Mouse (Mus musculus): Measurements from ENCODE around the gene Rbmxl1. TPM values are rescaled to one million over a fixed set of nuclear protein-coding genes. Genes with fewer than 3 reads are reported as not detected.
A peak's percentile ranks its signal among the peaks of the same experiment; 100 is the strongest.
"Not testable (repeated sequence)": the region's sequence is repeated elsewhere in the genome, so short reads cannot be mapped to it uniquely, and the experiment has no call there.

The Rbmxl1 gene
- total RNA-seq (2021), result 10 to 100 TPM; 48.0 to 49.1 TPM
- polyA plus RNA-seq (2012; rRNA removed), result 5.8 and 6.7 TPM in 2 replicates
- long read RNA-seq, transcript Rbmxl1-201 (2 exons, 1,695 nt), result minor isoform, 9 of 37 reads
- long read RNA-seq, transcript Rbmxl1-202 (2 exons, 1,622 nt), result major isoform, 22 of 37 reads
- long read RNA-seq, partial matches to known transcripts, result 0 of 37 reads
- long read RNA-seq, other reads (novel, unspliced or antisense), result 6 of 37 reads

DNA sequence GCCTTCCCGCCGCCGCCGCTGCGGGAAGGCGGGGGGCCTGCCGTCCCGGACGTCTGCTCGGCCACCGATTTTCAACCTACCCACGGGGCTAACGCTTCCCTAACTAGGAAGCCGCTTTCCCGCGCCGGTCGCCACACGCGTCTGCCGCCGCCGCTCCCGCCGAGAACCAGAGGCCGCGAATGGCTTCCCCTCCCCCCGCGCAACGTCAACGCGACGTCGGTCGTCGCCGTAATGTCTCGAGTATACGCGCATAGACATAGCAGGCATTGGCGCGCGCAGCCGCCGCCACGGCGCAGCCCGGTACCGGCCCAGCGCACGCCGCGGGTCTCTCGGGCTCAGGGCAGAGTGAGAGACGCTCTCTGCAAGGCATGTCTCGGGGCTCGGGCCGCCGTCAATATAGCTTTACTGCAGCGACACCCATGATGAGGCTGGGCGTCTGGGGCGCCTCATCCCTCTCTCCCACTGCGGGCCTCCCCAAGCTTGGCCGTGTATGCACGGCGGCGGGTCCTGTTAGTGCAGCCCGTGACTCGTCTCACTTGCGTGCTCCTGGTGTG is at the start of gene Rbmxl1:
Gene Rbmxl1 (minus strand): TSS at position 180 of the 554 bp plus-strand sequence.
- peak; percentile 91 for DNase-seq

GRCm38 (mm10) chr8:78556773-78557434 is 48.2 kb upstream of the Rbmxl1 start:
- no peak for DNase-seq

DNA sequence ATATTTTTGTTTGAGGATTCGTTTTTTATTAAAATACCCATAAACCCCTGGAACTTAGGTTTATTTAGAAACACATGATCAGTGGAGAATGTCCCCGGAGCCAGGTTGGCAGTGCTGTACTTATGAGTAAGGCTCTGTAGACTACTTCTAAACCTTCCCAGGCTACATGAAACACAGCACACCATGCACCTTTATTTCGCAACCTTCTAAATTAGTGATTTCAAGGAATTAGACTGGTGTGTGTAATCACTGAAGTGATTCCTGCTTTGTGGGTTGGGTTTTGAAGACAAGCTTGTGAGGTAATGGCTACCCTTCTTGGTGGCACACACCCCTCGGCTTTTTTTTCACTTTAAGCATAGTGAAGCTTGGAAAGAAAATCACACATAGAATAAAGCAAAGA is 47.1 kb upstream of the Rbmxl1 start:
- no peak for DNase-seq

DNA sequence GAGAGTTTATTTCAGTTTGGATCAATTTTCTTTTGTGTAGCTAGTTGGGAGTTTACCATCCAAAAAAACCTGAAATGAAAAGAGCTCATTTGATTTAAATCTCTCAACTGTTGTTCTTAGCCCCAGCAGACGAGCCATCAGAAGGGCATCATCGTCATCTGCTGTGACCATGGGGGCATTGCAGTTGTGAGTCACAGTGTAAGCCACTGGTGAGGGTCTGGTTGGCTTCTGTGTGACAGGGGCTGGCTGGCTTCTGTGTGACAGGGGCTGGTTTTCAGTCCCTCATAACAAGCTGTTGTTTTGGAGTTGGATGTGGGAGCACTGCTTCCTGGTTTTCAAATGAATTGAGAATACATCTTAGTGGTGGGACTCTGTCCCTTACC is 42.0 kb upstream of the Rbmxl1 start:
- DNase-seq, result no peak

DNA sequence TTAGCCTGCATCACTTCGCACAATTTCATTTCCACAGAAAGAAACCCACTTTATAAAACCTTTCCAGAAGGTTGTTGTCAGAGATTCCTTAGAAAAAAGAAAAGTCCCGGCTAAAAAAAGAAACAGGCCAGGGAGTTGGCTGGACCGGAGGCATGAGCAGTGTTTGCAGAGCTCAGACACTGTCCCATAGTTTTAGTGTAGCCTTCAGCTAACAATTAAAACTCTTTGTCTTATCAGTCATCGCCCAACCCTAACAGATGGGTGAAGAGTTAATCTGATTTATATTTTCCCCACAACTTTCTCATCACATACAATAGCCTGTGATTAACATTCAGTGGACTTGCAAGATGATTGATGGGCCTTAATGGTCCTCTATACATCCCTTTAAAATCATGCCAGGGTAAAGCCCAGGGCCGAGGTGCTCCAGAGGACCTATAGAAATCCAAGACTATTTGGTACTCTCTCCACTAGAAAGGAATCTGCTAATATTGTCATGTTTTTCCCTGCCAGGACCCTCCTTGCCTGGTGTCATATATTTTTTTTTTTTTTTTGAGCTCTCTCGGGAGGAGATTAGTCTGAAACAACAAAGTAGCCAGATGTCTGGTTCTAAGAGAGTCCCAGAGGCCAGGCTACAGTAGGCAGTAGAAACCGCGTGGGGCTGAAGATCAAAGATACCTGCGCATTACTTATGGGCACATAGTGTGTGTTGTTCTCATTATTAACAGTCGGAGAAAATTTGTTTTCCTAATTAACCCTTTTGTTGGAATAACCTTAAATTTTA is 41.5 kb upstream of the Rbmxl1 start:
- DNase-seq, result no peak

DNA sequence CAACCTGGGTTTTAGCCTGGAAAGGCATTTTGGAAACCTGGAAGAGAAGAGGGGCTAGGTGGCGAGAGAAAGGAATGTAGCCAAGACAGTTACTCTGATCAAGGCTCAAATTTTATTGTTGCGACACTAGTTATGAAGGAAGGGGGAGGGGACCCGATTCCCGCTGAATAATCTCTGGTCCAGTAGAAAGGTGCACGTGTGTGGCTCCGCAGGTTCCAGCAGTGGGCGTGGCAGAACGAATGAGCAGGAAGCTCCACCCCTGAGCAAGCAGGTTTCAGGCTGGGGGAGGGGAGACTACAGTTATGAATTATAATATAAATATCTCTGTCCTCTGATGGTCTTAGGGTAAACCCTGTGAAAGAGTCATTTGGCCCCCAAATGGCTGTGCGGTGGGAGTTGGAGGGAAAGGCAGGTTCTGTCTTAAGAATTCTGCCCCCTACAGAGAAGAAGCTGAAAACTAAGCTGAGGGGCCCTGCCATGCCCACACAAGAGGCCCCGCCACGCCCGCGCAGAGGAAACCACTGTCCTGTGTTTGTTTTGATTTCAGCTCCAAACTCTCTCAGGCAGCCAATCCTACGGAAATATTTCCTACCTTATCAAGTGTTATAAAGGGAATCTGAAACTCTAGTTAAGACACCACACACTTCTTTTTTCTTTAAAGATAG is 36.6 kb upstream of the Rbmxl1 start:
- not testable (repeated sequence) for DNase-seq

GRCm38 (mm10) chr8:78544545-78544944 is 35.8 kb upstream of the Rbmxl1 start:
- DNase-seq, result no peak

GRCm38 (mm10) chr8:78543621-78544020 is 34.9 kb upstream of the Rbmxl1 start:
- no peak for DNase-seq

- DNase-seq, result not testable (repeated sequence)
These were observed 34.0 kb upstream of the Rbmxl1 start for GRCm38 (mm10) chr8:78542670-78543069.

GRCm38 (mm10) chr8:78537795-78538194 is 29.1 kb upstream of the Rbmxl1 start:
- DNase-seq, result no peak

DNA sequence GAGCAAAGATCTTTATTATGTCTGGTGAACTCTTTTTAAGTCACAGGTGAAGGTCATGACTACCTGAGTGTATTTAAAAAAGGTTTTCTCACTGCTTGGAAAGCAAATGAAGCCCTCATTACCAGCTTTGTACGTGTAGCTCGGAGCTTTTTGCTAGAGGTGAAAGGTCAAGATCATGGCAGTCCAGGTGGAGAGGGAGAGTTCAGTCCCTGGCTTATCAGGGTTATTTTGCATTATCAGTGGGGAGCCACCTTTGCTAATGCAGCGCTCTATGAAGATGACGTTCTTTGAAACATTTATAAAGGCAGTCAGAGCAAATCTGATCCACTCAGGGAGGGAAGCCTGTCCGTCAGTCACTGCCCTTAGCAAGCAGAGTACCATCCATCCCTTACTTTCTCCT is 28.0 kb upstream of the Rbmxl1 start:
- no peak for DNase-seq

- DNase-seq, result no peak
These were observed 25.3 kb upstream of the Rbmxl1 start for GRCm38 (mm10) chr8:78533981-78534380.

DNA sequence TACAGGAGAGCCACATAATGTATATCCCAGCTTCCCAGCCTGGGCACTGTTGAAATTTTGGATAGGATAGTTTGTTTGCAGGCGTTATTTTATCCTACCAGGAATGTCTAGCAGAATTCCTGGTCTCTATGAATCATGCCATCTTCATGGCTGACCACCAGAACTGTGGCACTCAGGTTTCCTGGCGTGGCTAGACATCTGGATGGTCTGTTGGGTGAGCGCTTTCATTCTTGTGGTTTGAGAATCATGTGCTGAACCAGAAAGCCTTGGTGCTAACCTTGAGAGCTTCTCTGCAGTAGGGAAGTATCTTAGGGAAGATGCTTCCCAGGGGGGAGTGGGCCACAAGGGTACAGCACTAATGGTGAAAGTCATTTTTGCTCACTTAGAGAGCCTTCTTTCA is 6.4 kb upstream of the Rbmxl1 start:
- no peak for DNase-seq

GRCm38 (mm10) chr8:78514706-78515105 is 6.0 kb upstream of the Rbmxl1 start:
- no peak for DNase-seq

DNA sequence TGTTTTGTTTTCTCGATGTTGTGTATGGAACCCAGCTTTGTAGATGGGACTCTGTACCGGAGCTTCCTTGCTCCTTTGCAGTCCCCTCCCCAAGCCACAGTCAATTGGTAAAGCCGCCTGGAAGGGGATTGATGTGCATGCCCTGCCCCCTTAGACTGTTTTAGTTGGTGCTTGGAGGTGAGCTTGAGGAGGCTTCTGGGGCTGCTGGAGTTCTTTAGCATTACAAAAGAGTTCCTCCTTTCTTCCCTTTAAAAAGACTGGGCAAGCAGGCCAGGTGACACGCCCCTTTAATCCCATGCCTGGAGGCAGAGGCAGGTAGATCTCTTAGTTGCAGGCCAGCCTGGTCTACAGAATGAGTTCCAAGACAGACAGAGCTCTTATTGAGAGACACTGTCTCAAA is 4.4 kb upstream of the Rbmxl1 start:
- no peak for DNase-seq

GRCm38 (mm10) chr8:78510926-78511325 is 2.2 kb upstream of the Rbmxl1 start:
- DNase-seq, result no peak

GRCm38 (mm10) chr8:78510094-78510493 is 1.4 kb upstream of the Rbmxl1 start:
- DNase-seq, result peak; percentile 3

DNA sequence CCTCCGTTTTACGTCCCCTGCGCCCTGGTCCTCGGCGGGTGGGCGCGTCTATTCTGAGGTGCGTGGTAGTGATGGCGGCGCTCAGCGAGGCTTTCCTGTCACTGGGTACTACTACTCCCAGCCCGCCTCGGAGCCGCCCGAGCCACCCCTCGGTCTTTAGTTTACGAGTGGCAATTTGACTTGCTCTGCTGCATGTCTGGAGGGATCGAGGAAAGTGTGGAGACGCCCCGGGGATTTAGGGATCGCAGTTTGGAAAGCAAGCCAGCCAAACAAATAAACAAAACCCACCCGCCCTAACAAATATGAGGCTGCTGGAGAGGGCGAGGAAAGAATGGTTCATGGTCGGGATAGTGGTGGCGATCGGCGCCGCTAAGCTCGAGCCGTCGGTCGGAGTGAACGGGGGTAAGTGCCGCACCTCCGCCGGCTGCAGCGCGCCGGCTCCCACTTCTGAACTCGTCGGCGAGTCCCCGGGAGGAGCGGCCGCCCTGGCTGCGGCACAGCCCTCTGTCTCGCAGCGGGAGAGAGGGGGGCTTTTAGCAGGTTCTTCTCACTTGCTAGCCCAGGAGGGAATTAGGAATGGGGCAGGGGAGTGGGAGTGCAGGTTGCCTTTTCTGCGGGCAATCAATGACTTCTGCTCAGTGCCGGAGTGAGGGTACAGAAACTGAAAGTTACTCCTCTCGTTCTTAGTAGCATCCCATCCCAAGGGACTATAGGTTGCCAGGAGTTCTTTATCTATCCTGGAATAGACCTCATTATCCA is 754 bp upstream of the Rbmxl1 start, which contains the start of gene Slc10a7:
Gene Slc10a7 (plus strand): TSS at position 74 of the 759 bp plus-strand sequence.
- DNase-seq, result peak; percentile 87

GRCm38 (mm10) chr8:78507979-78508718 is 549 bp downstream of the Rbmxl1 start:
- peak; percentile 83 for DNase-seq

GRCm38 (mm10) chr8:78502706-78503105 is 6.0 kb downstream of the Rbmxl1 start:
- no peak for DNase-seq

- DNase-seq, result not testable (repeated sequence)
These were observed 12.4 kb downstream of the Rbmxl1 start for GRCm38 (mm10) chr8:78496273-78496672.
